Mouse (Mus musculus): Measurements from ENCODE around the gene Sbf2. TPM values are rescaled to one million over a fixed set of nuclear protein-coding genes. Genes with fewer than 3 reads are reported as not detected.

The Sbf2 gene
- 26.2 and 29.2 TPM in 2 replicates for polyA plus RNA-seq (2015; fragmentation: Nextera tagmentation; extraction: Ambion mirVana)

- no peaks in the 10 kb centered on the region for H3K9me3 ChIP-seq
- no peaks in the 10 kb centered on the region for H3K27me3 ChIP-seq
- H3K4me1 ChIP-seq = peaks cover 13% of the 10 kb centered on the region
- peak within 1 kb of the TSS; percentile 98 for H3K27ac ChIP-seq
- H3K4me2 ChIP-seq = peak within 1 kb of the TSS; percentile 85
- peak within 1 kb of the TSS; percentile 87 for H3K4me3 ChIP-seq
- under 1% methylated on average over 112 of the region's 127 CpGs for WGBS
- H3K36me3 ChIP-seq = no peaks in the 10 kb centered on the region
- peak within 1 kb of the TSS; percentile 85 for H3K9ac ChIP-seq
- peak; percentile 82 for ATAC-seq (ENCODE audit: insufficient number of reproducible peaks, low FRiP score, low TSS enrichment, low read depth)
These were observed at the start of gene Sbf2 for GRCm38 (mm10) chr7:110614133-110615063. TSS of gene Sbf2 (minus strand) at chr7:110614922.

GRCm38 (mm10) chr7:110658378-110658928 is 43.7 kb upstream of the Sbf2 start:
- Histone ChIP-seq H3K36me3 (no peaks in the 10 kb centered on the region), H3K27ac (no peak overlapping the region), H3K27me3 (no peaks in the 10 kb centered on the region), H3K9me3 (no peaks in the 10 kb centered on the region), H3K4me1 (peaks cover 3% of the 10 kb centered on the region; the same call in 1 of the 2 replicates), H3K4me2 (no peak overlapping the region), H3K4me3 (no peak overlapping the region), H3K9ac (no peak overlapping the region)
- no peak for ATAC-seq (ENCODE audit: insufficient number of reproducible peaks, low FRiP score, low TSS enrichment, low read depth)
- WGBS = 51% methylated on average over 3 of the region's 3 CpGs

GRCm38 (mm10) chr7:110655966-110656365 is 41.2 kb upstream of the Sbf2 start:
- H3K9me3 ChIP-seq = no peaks in the 10 kb centered on the region

GRCm38 (mm10) chr7:110655230-110655629 is 40.5 kb upstream of the Sbf2 start:
- ATAC-seq (ENCODE audit: insufficient number of reproducible peaks, low FRiP score, low TSS enrichment, low read depth) = no peak
- Histone ChIP-seq H3K4me1 (peaks cover 3% of the 10 kb centered on the region; the same call in 1 of the 2 replicates), H3K9ac (no peak overlapping the region), H3K27me3 (no peaks in the 10 kb centered on the region), H3K4me2 (no peak overlapping the region), H3K4me3 (no peak overlapping the region), H3K36me3 (no peaks in the 10 kb centered on the region), H3K9me3 (no peaks in the 10 kb centered on the region), H3K27ac (no peak overlapping the region)
- WGBS = 66% methylated on average over 3 of the region's 3 CpGs

More at GRCm38 (mm10) chr7:110655966-110656365, 41.2 kb upstream of the Sbf2 start:
- H3K4me3 ChIP-seq = no peak overlapping the region
- no peak overlapping the region for H3K9ac ChIP-seq
- WGBS = 69% methylated on average over 6 of the region's 6 CpGs
- no peak overlapping the region for H3K27ac ChIP-seq
- ATAC-seq (ENCODE audit: insufficient number of reproducible peaks, low FRiP score, low TSS enrichment, low read depth) = no peak
- H3K27me3 ChIP-seq = no peaks in the 10 kb centered on the region
- H3K4me1 ChIP-seq = peaks cover 3% of the 10 kb centered on the region; the same call in 1 of the 2 replicates
- H3K36me3 ChIP-seq = no peaks in the 10 kb centered on the region
- H3K4me2 ChIP-seq = no peak overlapping the region

GRCm38 (mm10) chr7:110651091-110651490 is 36.4 kb upstream of the Sbf2 start:
- no peak for ATAC-seq (ENCODE audit: insufficient number of reproducible peaks, low FRiP score, low TSS enrichment, low read depth)
- no peak overlapping the region for H3K4me2 ChIP-seq
- no peaks in the 10 kb centered on the region for H3K9me3 ChIP-seq
- H3K4me1 ChIP-seq = peaks cover 5% of the 10 kb centered on the region; the same call in 1 of the 2 replicates
- H3K4me3 ChIP-seq = no peak overlapping the region
- 62% methylated on average over 6 of the region's 6 CpGs for WGBS
- no peak overlapping the region for H3K9ac ChIP-seq
- no peaks in the 10 kb centered on the region for H3K27me3 ChIP-seq
- H3K36me3 ChIP-seq = no peaks in the 10 kb centered on the region
- no peak overlapping the region for H3K27ac ChIP-seq

GRCm38 (mm10) chr7:110650491-110650890 is 35.8 kb upstream of the Sbf2 start:
- no peaks in the 10 kb centered on the region for H3K9me3 ChIP-seq
- no peak overlapping the region for H3K4me3 ChIP-seq
- 51% methylated on average over 4 of the region's 4 CpGs for WGBS
- no peak overlapping the region for H3K4me2 ChIP-seq
- H3K27me3 ChIP-seq = no peaks in the 10 kb centered on the region
- H3K4me1 ChIP-seq = peaks cover 5% of the 10 kb centered on the region; the same call in 1 of the 2 replicates
- no peak for ATAC-seq (ENCODE audit: insufficient number of reproducible peaks, low FRiP score, low TSS enrichment, low read depth)
- H3K36me3 ChIP-seq = no peaks in the 10 kb centered on the region
- H3K27ac ChIP-seq = no peak overlapping the region
- H3K9ac ChIP-seq = no peak overlapping the region

GRCm38 (mm10) chr7:110649133-110649987 is 34.6 kb upstream of the Sbf2 start:
- ATAC-seq (ENCODE audit: insufficient number of reproducible peaks, low FRiP score, low TSS enrichment, low read depth) = no peak
- no peak overlapping the region for H3K27ac ChIP-seq
- no peak overlapping the region for H3K4me3 ChIP-seq
- 83% methylated on average over 6 of the region's 6 CpGs for WGBS
- no peaks in the 10 kb centered on the region for H3K36me3 ChIP-seq
- H3K4me1 ChIP-seq = peaks cover 6% of the 10 kb centered on the region
- no peak overlapping the region for H3K4me2 ChIP-seq
- no peaks in the 10 kb centered on the region for H3K27me3 ChIP-seq
- no peaks in the 10 kb centered on the region for H3K9me3 ChIP-seq
- no peak overlapping the region for H3K9ac ChIP-seq

- H3K4me3 ChIP-seq = no peak overlapping the region
- no peaks in the 10 kb centered on the region for H3K27me3 ChIP-seq
- no peak for ATAC-seq (ENCODE audit: insufficient number of reproducible peaks, low FRiP score, low TSS enrichment, low read depth)
- no peak overlapping the region for H3K27ac ChIP-seq
- WGBS = 78% methylated on average over 13 of the region's 13 CpGs
- H3K9me3 ChIP-seq = no peaks in the 10 kb centered on the region
- H3K9ac ChIP-seq = no peak overlapping the region
- peaks cover 5% of the 10 kb centered on the region for H3K4me1 ChIP-seq
- H3K4me2 ChIP-seq = no peak overlapping the region
- no peaks in the 10 kb centered on the region for H3K36me3 ChIP-seq
These were observed 33.8 kb upstream of the Sbf2 start for GRCm38 (mm10) chr7:110648455-110649085.

GRCm38 (mm10) chr7:110647559-110648454 is 33.1 kb upstream of the Sbf2 start:
- no peaks in the 10 kb centered on the region for H3K27me3 ChIP-seq
- ATAC-seq (ENCODE audit: insufficient number of reproducible peaks, low FRiP score, low TSS enrichment, low read depth) = no peak
- H3K27ac ChIP-seq = no peak overlapping the region
- H3K4me2 ChIP-seq = no peak overlapping the region
- no peaks in the 10 kb centered on the region for H3K9me3 ChIP-seq
- WGBS = 81% methylated on average over 15 of the region's 15 CpGs
- no peaks in the 10 kb centered on the region for H3K36me3 ChIP-seq
- no peak overlapping the region for H3K9ac ChIP-seq
- peaks cover 6% of the 10 kb centered on the region for H3K4me1 ChIP-seq
- H3K4me3 ChIP-seq = no peak overlapping the region

GRCm38 (mm10) chr7:110646611-110647407 is 32.1 kb upstream of the Sbf2 start:
- ATAC-seq (ENCODE audit: insufficient number of reproducible peaks, low FRiP score, low TSS enrichment, low read depth) = no peak
- H3K4me1 ChIP-seq = peaks cover 10% of the 10 kb centered on the region
- no peak overlapping the region for H3K4me2 ChIP-seq
- 86% methylated on average over 8 of the region's 8 CpGs for WGBS
- no peaks in the 10 kb centered on the region for H3K9me3 ChIP-seq
- no peaks in the 10 kb centered on the region for H3K27me3 ChIP-seq
- no peak overlapping the region for H3K4me3 ChIP-seq
- H3K36me3 ChIP-seq = no peaks in the 10 kb centered on the region
- no peak overlapping the region for H3K27ac ChIP-seq
- no peak overlapping the region for H3K9ac ChIP-seq
